Mouse (Mus musculus) retina, embryonic 14.5 days (tissue): ENCODE measurements around the gene Tcp10a.
"Not testable (repeated sequence)": the region's sequence is repeated elsewhere in the genome, so short reads cannot be mapped to it uniquely, and the experiment has no call there.

Experiments
- DNase-seq: peaks from one replicate; pipeline ENCODE4 v3.0.0-alpha.2; 2015; ENCODE audit warnings: low spot score

Gene Tcp10a

GRCm38 (mm10) chr17:7324346-7324745 lies at the start of gene Tcp10a:
Gene Tcp10a (plus strand): TSS chr17:7324646.
- DNase-seq: not testable (repeated sequence)

GRCm38 (mm10) chr17:7278702-7279242 lies 45.7 kb upstream of the Tcp10a start:
- DNase-seq: no peak

- no peak for DNase-seq
These were observed 45.2 kb upstream of the Tcp10a start for GRCm38 (mm10) chr17:7279251-7279650.

GRCm38 (mm10) chr17:7284297-7284910 lies 40.0 kb upstream of the Tcp10a start:
- DNase-seq: no peak

GRCm38 (mm10) chr17:7285292-7285691 lies 39.2 kb upstream of the Tcp10a start:
- no peak for DNase-seq

GRCm38 (mm10) chr17:7286422-7287050 lies 37.9 kb upstream of the Tcp10a start:
- DNase-seq: peak; percentile 57

GRCm38 (mm10) chr17:7292012-7292684 lies 32.3 kb upstream of the Tcp10a start:
- DNase-seq: peak; percentile 39

GRCm38 (mm10) chr17:7306278-7307196 lies 17.9 kb upstream of the Tcp10a start:
- not testable (repeated sequence) for DNase-seq

GRCm38 (mm10) chr17:7315693-7316382 lies 8.6 kb upstream of the Tcp10a start:
- not testable (repeated sequence) for DNase-seq

GRCm38 (mm10) chr17:7319789-7320188 lies 4.7 kb upstream of the Tcp10a start:
- not testable (repeated sequence) for DNase-seq

GRCm38 (mm10) chr17:7326415-7326814 lies 2.0 kb downstream of the Tcp10a start:
- DNase-seq: not testable (repeated sequence)

- not testable (repeated sequence) for DNase-seq
These were observed 8.3 kb downstream of the Tcp10a start for GRCm38 (mm10) chr17:7332745-7333144.

- DNase-seq: not testable (repeated sequence)
These were observed 12.9 kb downstream of the Tcp10a start for GRCm38 (mm10) chr17:7337381-7337780.

- DNase-seq: not testable (repeated sequence)
These were observed 24.3 kb downstream of the Tcp10a start for GRCm38 (mm10) chr17:7348765-7349164.

- not testable (repeated sequence) for DNase-seq
These were observed 28.1 kb downstream of the Tcp10a start, which contains the start of gene Ttll2 for GRCm38 (mm10) chr17:7352596-7352995. Gene Ttll2 (minus strand): TSS chr17:7352696.

GRCm38 (mm10) chr17:7359806-7360205 lies 35.4 kb downstream of the Tcp10a start:
- DNase-seq: peak; percentile 30

- DNase-seq: not testable (repeated sequence)
These were observed 36.5 kb downstream of the Tcp10a start for GRCm38 (mm10) chr17:7360749-7361465.

- DNase-seq: not testable (repeated sequence)
These were observed 41.2 kb downstream of the Tcp10a start for GRCm38 (mm10) chr17:7365615-7366014.

- not testable (repeated sequence) for DNase-seq
These were observed 41.8 kb downstream of the Tcp10a start for GRCm38 (mm10) chr17:7366265-7366664.

- DNase-seq: peak; percentile 52
These were observed 42.4 kb downstream of the Tcp10a start for GRCm38 (mm10) chr17:7366676-7367374.
